Mouse (Mus musculus): ENCODE data around the gene E130218I03Rik. TPM values are rescaled to one million over a fixed set of nuclear protein-coding genes. Genes with fewer than 3 reads are reported as not detected.

The E130218I03Rik gene
- polyA plus RNA-seq, 1 experiment, result 0.43 TPM

GRCm38 (mm10) chr4:134237582-134238278 lies 5.7 kb upstream of the E130218I03Rik start:
- Histone ChIP-seq H3K27me3 (ENCODE audit: control insufficient read depth, insufficient read depth, insufficient read length) (peaks cover 11% of the 10 kb centered on the region), H3K4me3 (no peak overlapping the region), H3K4me2 (ENCODE audit: low read depth) (no peak overlapping the region), H3ac (ENCODE audit: control insufficient read depth, insufficient read length) (no peak overlapping the region), H3K36me3 (ENCODE audit: control insufficient read depth, insufficient read depth) (no peaks in the 10 kb centered on the region), H3K79me2 (ENCODE audit: control insufficient read depth, insufficient read depth) (no peaks in the 10 kb centered on the region)
- no peak for TF ChIP-seq REST (IDR thresholded peaks at IDR 0.05; ENCODE audit: insufficient read depth, insufficient read length)
- no peak for TF ChIP-seq E2F4 (IDR thresholded peaks at IDR 0.05; ENCODE audit: insufficient read depth)
- no peak for TF ChIP-seq CEBPB (IDR thresholded peaks at IDR 0.05; ENCODE audit: insufficient read depth, poor library complexity, severe bottlenecking)
- no peak for TF ChIP-seq TCF12 (IDR thresholded peaks at IDR 0.05; ENCODE audit: insufficient read depth, poor library complexity, severe bottlenecking)
- no peak for TF ChIP-seq POLR2AphosphoS2 (IDR thresholded peaks at IDR 0.05; ENCODE audit: insufficient read length, low read depth)
- no peak for TF ChIP-seq MAX (IDR thresholded peaks at IDR 0.05; ENCODE audit: low read depth)
- no peak for TF ChIP-seq TCF3 (IDR thresholded peaks at IDR 0.05; ENCODE audit: insufficient read length, low read depth)
- TF ChIP-seq SRF (IDR thresholded peaks at IDR 0.05; ENCODE audit: control insufficient read depth, insufficient read length, low read depth), result no peak

GRCm38 (mm10) chr4:134238279-134238651 lies 5.2 kb upstream of the E130218I03Rik start, which contains the start of gene Cnksr1:
Gene Cnksr1 (minus strand): TSS chr4:134238399.
- no peaks in the 10 kb centered on the region for H3K36me3 ChIP-seq (ENCODE audit: control insufficient read depth, insufficient read depth)
- H3K27me3 ChIP-seq (ENCODE audit: control insufficient read depth, insufficient read depth, insufficient read length), result peaks cover 5% of the 10 kb centered on the region
- peak within 1 kb of the TSS; percentile 55 for H3K4me2 ChIP-seq (ENCODE audit: low read depth)
- no peak within 1 kb of the TSS for H3ac ChIP-seq (ENCODE audit: control insufficient read depth, insufficient read length)
- H3K4me3 ChIP-seq, result no peak within 1 kb of the TSS
- TF ChIP-seq CEBPB (IDR thresholded peaks at IDR 0.05; ENCODE audit: insufficient read depth, poor library complexity, severe bottlenecking), result no peak
- peak in 1 of 3 experiments; percentile 30 for TF ChIP-seq MYOD1 (IDR thresholded peaks at IDR 0.05; ENCODE audit: control insufficient read depth in 1 of 3, insufficient read length in 2 of 3, low read depth in 2 of 3)
- no peak for TF ChIP-seq SRF (IDR thresholded peaks at IDR 0.05; ENCODE audit: control insufficient read depth, insufficient read length, low read depth)
- no peak for TF ChIP-seq USF1 (IDR thresholded peaks at IDR 0.05; ENCODE audit: low read depth)
- TF ChIP-seq TCF12 (IDR thresholded peaks at IDR 0.05; ENCODE audit: insufficient read depth, poor library complexity, severe bottlenecking), result no peak
- TF ChIP-seq POLR2A (IDR thresholded peaks at IDR 0.05; ENCODE audit: insufficient read length, low read depth), result no peak
- no peak for TF ChIP-seq E2F4 (IDR thresholded peaks at IDR 0.05; ENCODE audit: insufficient read depth)
- no peak for TF ChIP-seq MAX (IDR thresholded peaks at IDR 0.05; ENCODE audit: low read depth)
- no peaks in the 10 kb centered on the region for H3K79me2 ChIP-seq (ENCODE audit: control insufficient read depth, insufficient read depth)

GRCm38 (mm10) chr4:134238686-134239085 lies 4.8 kb upstream of the E130218I03Rik start:
- H3K4me3 ChIP-seq, result no peak overlapping the region
- TF ChIP-seq POLR2AphosphoS2 (IDR thresholded peaks at IDR 0.05; ENCODE audit: insufficient read length, low read depth) (no peak), SRF (IDR thresholded peaks at IDR 0.05; ENCODE audit: control insufficient read depth, insufficient read length, low read depth) (no peak), REST (IDR thresholded peaks at IDR 0.05; ENCODE audit: insufficient read depth, insufficient read length) (no peak), TCF12 (IDR thresholded peaks at IDR 0.05; ENCODE audit: insufficient read depth, poor library complexity, severe bottlenecking) (no peak), USF1 (IDR thresholded peaks at IDR 0.05; ENCODE audit: low read depth) (no peak), E2F4 (IDR thresholded peaks at IDR 0.05; ENCODE audit: insufficient read depth) (no peak)
- no peaks in the 10 kb centered on the region for H3K36me3 ChIP-seq (ENCODE audit: control insufficient read depth, insufficient read depth)

GRCm38 (mm10) chr4:134245148-134245843 lies 1.8 kb downstream of the E130218I03Rik start, which contains the start of gene Zfp593:
Gene Zfp593 (minus strand): TSS chr4:134245592.
- Histone ChIP-seq H3K36me3 (ENCODE audit: control insufficient read depth, insufficient read depth) (no peaks in the 10 kb centered on the region), H3K79me2 (ENCODE audit: control insufficient read depth, insufficient read depth) (no peaks in the 10 kb centered on the region), H3K4me2 (ENCODE audit: low read depth) (peak within 1 kb of the TSS; percentile 93), H3K27me3 (ENCODE audit: control insufficient read depth, insufficient read depth, insufficient read length) (peaks cover 29% of the 10 kb centered on the region), H3K4me3 (peak within 1 kb of the TSS; percentile 44), H3ac (ENCODE audit: control insufficient read depth, insufficient read length) (peak within 1 kb of the TSS; percentile 34)
- TF ChIP-seq POLR2A (IDR thresholded peaks at IDR 0.05; ENCODE audit: insufficient read length, low read depth) (peak; percentile 64), USF1 (IDR thresholded peaks at IDR 0.05; ENCODE audit: low read depth) (peak; percentile 11), MYOD1 (IDR thresholded peaks at IDR 0.05; ENCODE audit: control insufficient read depth in 1 of 3, insufficient read length in 2 of 3, low read depth in 2 of 3) (no peak), MAX (IDR thresholded peaks at IDR 0.05; ENCODE audit: low read depth) (peak; percentile 77), CEBPB (IDR thresholded peaks at IDR 0.05; ENCODE audit: insufficient read depth, poor library complexity, severe bottlenecking) (no peak), POLR2AphosphoS2 (IDR thresholded peaks at IDR 0.05; ENCODE audit: insufficient read length, low read depth) (peak; percentile 60), REST (IDR thresholded peaks at IDR 0.05; ENCODE audit: insufficient read depth, insufficient read length) (no peak)

More at GRCm38 (mm10) chr4:134238686-134239085, 4.8 kb upstream of the E130218I03Rik start:
- peak overlapping the region; percentile 55 for H3K4me2 ChIP-seq (ENCODE audit: low read depth)
- H3K79me2 ChIP-seq (ENCODE audit: control insufficient read depth, insufficient read depth), result no peaks in the 10 kb centered on the region
- no peak overlapping the region for H3ac ChIP-seq (ENCODE audit: control insufficient read depth, insufficient read length)
- peaks cover 1% of the 10 kb centered on the region for H3K27me3 ChIP-seq (ENCODE audit: control insufficient read depth, insufficient read depth, insufficient read length)

GRCm38 (mm10) chr4:134246256-134246655 lies 2.8 kb downstream of the E130218I03Rik start:
- Histone ChIP-seq H3K79me2 (ENCODE audit: control insufficient read depth, insufficient read depth) (no peaks in the 10 kb centered on the region), H3ac (ENCODE audit: control insufficient read depth, insufficient read length) (no peak overlapping the region), H3K36me3 (ENCODE audit: control insufficient read depth, insufficient read depth) (no peaks in the 10 kb centered on the region), H3K4me2 (ENCODE audit: low read depth) (no peak overlapping the region), H3K27me3 (ENCODE audit: control insufficient read depth, insufficient read depth, insufficient read length) (peaks cover 34% of the 10 kb centered on the region), H3K4me3 (no peak overlapping the region)
- TF ChIP-seq POLR2AphosphoS2 (IDR thresholded peaks at IDR 0.05; ENCODE audit: insufficient read length, low read depth) (no peak), E2F4 (IDR thresholded peaks at IDR 0.05; ENCODE audit: insufficient read depth) (no peak), POLR2A (IDR thresholded peaks at IDR 0.05; ENCODE audit: insufficient read length, low read depth) (no peak), USF1 (IDR thresholded peaks at IDR 0.05; ENCODE audit: low read depth) (no peak), TCF12 (IDR thresholded peaks at IDR 0.05; ENCODE audit: insufficient read depth, poor library complexity, severe bottlenecking) (no peak), SRF (IDR thresholded peaks at IDR 0.05; ENCODE audit: control insufficient read depth, insufficient read length, low read depth) (no peak)

Measured in myocyte (in vitro differentiated cells).